Mouse (Mus musculus) erythroblast, embryonic 14.5 days (primary cell): ENCODE data around the gene Flvcr1.

Experiments
- GATA1 ChIP-seq: IDR thresholded peaks from 2 replicates; pipeline ENCODE4 v1.6.1; 2012; ENCODE audit warnings: low read length, inconsistent platforms, mixed read lengths
- TAL1 ChIP-seq: IDR thresholded peaks from 3 replicates; pipeline ENCODE4 v1.6.1; 2012; ENCODE audit warnings: low read length, inconsistent platforms, mixed read lengths

- TF ChIP-seq GATA1: no peak
- TF ChIP-seq TAL1: no peak
Observed at GRCm38 (mm10) chr1:191037999-191038398, 12.0 kb upstream of the Flvcr1 start.
